Mouse (Mus musculus): Measurements from ENCODE around the gene Ctrl.

Ctrl gene

GRCm38 (mm10) chr8:105933762-105934161 is at the start of gene Ctrl:
Gene Ctrl, minus strand, starts transcription at chr8:105933862.
- DNase-seq (ENCODE audit: low read depth), result no peak

DNA sequence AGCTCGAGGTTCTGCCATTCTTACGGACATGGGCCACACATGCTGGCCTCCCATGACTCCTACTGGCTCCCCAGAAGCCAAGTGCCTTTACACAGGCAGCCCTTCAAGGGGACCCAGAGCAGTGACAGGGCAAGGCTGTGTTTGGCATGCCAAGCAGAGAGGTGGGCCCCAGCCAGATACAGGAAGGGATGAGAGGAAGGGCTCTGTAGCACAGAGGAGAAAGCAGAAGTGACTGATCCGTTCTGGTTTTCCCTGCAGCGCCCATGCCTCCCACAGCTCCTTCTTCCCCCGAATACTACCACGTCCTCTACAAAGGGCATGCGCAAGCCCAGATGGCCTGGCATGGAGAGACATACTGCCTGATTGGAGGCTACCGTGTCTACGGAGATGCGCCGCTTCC is 49.7 kb upstream of the Ctrl start:
- DNase-seq (ENCODE audit: low read depth), result peak; percentile 37

DNA sequence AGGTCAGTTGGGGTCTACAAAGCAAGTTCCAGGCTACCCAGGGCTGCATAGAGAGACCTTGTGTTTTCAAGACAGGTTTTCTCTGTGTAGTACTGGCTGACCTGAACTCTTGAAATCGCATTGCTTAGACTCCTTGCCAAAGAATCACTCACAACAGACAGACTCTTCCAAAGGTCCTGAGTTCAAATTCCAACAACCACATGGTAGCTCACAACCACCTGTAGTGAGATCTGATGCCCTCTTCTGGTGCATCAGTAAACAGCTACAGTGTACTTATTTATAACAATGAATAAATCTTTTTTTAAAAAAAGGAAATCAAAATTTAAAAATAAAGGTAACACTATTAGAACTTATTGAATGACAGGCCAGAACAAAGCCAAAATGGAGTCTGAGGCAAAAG is 47.5 kb upstream of the Ctrl start:
- DNase-seq (ENCODE audit: low read depth), result no peak

GRCm38 (mm10) chr8:105979325-105979724 is 45.7 kb upstream of the Ctrl start, which contains the start of gene Dpep3:
Gene Dpep3, minus strand, starts transcription at chr8:105979429.
- no peak for DNase-seq (ENCODE audit: low read depth)

GRCm38 (mm10) chr8:105975363-105975762 is 41.7 kb upstream of the Ctrl start:
- peak; percentile 23 for DNase-seq (ENCODE audit: low read depth)

- DNase-seq (ENCODE audit: low read depth), result no peak
Observed at GRCm38 (mm10) chr8:105971019-105971720, 37.5 kb upstream of the Ctrl start.

DNA sequence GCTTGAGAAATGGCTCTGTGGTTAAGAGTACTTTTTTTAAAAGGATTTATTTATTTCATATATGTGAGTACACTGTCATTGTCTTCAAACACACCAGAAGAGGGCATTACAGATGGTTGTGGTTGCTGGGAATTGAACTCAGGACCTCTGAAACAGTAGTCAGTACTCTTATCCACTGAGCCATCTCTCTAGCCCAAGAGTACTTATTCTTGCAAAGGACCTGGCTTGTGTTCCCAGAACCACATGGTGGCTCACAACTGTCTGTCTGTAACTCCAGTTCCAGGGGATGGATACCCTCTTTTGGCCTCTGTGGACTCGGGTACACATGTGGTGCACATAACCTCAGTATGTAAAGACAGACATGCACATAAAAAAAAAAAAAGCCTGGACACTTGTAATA is 35.7 kb upstream of the Ctrl start:
- no peak for DNase-seq (ENCODE audit: low read depth)

- DNase-seq (ENCODE audit: low read depth), result no peak
Observed at GRCm38 (mm10) chr8:105966692-105967311, 33.1 kb upstream of the Ctrl start.

- DNase-seq (ENCODE audit: low read depth), result peak; percentile 67
Observed at GRCm38 (mm10) chr8:105965905-105966341, 32.3 kb upstream of the Ctrl start, which contains the start of gene Slc12a4. Gene Slc12a4, minus strand, starts transcription at chr8:105966097.

GRCm38 (mm10) chr8:105965266-105965904 is 31.7 kb upstream of the Ctrl start:
- DNase-seq (ENCODE audit: low read depth), result peak; percentile 77

DNA sequence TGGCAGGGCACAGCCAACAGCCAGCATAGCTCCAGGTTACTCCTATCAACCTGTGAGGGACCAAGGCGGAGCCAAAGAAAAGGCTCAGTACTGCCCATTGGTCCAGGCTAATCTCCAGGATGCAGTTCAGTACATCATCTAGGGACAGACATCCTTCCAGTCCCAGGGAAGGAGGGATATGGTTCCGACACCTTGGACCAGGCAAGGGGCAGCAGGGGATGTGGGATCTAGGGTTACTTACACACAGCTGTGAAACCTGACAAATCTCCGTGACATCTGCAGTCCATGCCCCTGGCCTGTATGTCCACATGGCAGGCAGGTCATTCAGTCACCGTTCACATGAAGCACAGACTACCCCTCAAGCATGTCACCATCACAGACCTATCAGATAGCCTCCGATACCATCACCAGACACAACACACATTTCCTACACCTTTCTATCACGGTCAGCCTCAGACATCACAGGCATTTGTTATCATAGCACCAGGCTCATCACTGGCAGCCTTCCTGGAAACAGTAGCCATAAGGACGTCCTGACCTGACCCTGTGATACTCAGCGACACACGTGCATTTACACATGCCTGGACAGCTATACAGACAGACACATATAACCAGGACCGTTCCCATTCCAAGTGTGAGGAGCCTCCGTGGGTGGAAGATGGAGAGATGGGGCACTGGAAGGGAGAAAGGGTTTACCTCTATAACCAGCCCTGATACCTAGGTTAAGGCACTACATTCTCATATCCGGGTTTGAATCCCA is 31.0 kb upstream of the Ctrl start:
- no peak for DNase-seq (ENCODE audit: low read depth)

DNA sequence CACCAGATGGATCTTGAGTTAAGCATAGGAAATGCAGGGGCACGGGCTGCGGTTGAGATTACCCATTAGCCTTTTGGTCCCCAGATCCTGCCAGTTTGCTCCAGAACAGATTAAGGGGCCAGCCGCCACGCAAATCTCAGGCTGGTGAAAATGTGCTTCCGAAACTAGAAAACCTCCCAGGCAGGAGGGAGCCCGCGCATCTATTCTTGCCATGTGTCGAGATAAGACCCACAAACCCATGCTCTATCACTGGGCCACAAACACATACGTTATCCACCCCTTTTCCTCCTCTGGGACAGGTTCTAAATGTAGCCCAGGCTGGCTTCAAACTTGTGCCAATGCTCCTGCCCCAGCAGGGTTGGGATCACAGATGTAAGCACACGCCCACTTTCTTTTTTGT is 27.9 kb upstream of the Ctrl start:
- DNase-seq (ENCODE audit: low read depth), result no peak

- no peak for DNase-seq (ENCODE audit: low read depth)
Observed at GRCm38 (mm10) chr8:105961101-105961500, 27.4 kb upstream of the Ctrl start.

- no peak for DNase-seq (ENCODE audit: low read depth)
Observed at GRCm38 (mm10) chr8:105959350-105959749, 25.7 kb upstream of the Ctrl start.

GRCm38 (mm10) chr8:105957813-105958212 is 24.2 kb upstream of the Ctrl start:
- DNase-seq (ENCODE audit: low read depth), result no peak

DNA sequence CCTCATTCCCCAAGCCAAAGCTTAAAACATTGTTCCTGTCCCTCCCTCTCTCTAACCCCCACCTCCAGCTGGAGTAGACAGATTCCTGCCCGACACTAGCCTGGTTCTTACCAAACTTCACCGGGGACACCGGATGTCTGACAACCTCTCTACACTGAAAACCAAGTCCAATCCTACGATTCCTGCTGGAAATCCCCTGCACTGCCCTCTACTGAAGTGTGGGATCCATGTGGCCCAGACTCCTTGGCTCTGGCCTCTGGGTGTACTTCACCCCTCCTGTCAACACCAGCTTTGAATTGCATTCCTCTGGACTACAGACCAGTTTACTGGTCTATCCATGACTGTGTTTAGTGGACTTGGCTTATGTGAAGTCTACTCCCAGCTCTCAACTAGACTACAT is 22.9 kb upstream of the Ctrl start:
- no peak for DNase-seq (ENCODE audit: low read depth)

DNA sequence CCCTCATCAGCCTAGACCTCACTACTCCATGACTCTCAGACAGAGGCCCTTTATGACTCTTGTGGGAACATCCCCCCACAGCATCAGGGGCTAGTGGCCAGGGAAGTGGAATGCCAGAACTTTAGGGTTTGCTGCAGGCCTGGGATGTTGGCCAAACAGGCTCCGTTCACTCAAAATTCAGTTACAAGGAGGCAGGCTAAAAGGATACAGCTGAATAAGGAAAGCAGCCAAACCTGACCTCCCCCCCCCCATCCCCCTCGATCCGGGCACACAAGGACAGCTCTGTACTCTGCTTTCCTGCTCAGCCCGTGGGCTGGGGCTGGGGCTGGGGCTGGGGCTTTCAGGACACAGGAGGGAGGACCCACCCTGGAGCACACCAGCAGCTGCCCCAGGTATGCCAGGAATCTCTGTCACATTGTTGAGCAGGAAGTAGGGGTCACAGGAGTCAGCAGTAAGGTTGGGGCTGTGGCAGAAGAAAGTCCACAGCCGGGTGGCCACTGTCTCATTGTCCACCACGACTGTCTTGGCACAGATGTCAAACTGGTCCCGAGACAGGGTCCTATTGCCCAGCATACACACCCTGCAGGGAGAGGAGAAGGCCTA is 17.5 kb upstream of the Ctrl start:
- no peak for DNase-seq (ENCODE audit: low read depth)

DNA sequence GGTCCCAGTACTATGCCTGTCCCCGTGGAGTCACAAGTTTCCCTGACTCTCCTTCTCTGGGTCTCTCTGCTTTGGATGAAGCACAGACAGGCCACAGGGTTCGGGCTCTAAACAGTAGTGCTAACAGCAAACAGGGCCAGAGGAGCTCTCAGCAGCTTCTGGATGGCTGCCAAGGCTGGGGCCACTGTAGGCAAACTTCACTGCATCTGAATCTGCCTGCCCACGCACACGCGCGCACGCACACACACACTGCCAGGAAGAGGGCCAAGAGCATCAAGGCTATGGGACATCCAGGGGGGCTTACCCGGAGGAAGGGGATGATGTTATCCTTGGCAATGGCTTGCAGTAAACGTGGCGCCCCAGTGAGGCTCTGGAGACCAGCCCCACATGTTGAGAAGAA is 15.7 kb upstream of the Ctrl start:
- peak; percentile 39 for DNase-seq (ENCODE audit: low read depth)

GRCm38 (mm10) chr8:105943321-105943739 is 9.7 kb upstream of the Ctrl start, which contains the start of gene Lcat:
Gene Lcat, minus strand, starts transcription at chr8:105943382.
- DNase-seq (ENCODE audit: low read depth), result no peak

DNA sequence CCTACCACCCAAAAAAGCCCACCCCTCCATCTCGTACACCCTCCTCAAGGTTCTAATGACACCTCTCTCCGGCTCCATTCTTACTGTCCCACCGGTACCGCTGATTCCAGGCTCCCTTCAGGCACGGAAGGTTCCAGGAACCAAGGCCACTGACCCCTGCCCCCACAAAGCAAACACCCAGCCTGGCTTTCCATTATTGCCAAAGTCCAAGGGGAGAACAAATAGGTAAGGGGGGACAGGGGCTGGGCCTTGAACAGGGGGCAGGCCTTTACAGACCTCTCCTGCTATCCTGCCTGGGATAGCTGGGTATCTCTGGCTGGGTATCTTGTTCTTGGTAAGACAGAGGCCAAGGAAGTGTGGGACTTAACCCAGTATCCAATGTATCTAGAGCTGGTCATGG is 8.9 kb upstream of the Ctrl start:
- no peak for DNase-seq (ENCODE audit: low read depth)

DNA sequence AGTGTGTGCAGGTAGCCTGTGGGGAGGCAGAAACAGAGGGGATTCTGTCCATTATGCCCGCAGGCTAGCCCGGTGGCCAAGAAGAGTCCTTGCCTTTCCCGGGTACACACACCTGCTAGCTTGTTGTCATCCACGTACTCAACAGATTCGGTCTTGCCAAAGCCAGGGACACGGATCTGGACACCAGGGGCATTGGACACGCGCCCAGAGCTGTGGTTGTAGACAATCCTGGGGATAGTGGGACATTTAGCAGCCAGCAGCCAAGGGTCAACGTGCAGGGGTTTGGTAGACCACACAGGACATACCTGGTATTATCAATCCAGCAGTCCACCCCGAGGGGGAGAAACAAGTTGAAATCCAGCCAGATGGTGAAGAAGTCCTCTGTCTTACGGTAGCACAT is 8.4 kb upstream of the Ctrl start:
- DNase-seq (ENCODE audit: low read depth), result no peak

GRCm38 (mm10) chr8:105938306-105938669 is 4.6 kb upstream of the Ctrl start, which contains the start of gene Psmb10:
Gene Psmb10, minus strand, starts transcription at chr8:105938444.
- peak; percentile 89 for DNase-seq (ENCODE audit: low read depth)

Measured in 416B (cell line).